In genomic region chr1:168380241-168380770, GRCm38 (mm10) we compare ENCODE assay signal across 8 mouse cellular contexts. TPM values are rescaled to one million over a fixed set of nuclear protein-coding genes. Genes with fewer than 3 reads are reported as not detected.
DNase-seq lines count a peak whose midpoint lies in the region; ATAC-seq and TF ChIP-seq lines count a peak whose summit lies in the region.

No protein-coding gene starts in this region.

- no peak overlapping the region for H3K4me2 ChIP-seq in intestine, embryonic 14.5 days (ENCODE audit: low read length)
- no peak overlapping the region for H3K4me2 ChIP-seq in intestine, postnatal 0 days (replicated peaks; ENCODE audit: low read depth)
- H3K4me2 ChIP-seq in kidney, embryonic 14.5 days (replicated peaks; ENCODE audit: low read depth, low read length): no peak overlapping the region
- no peak overlapping the region for H3K4me2 ChIP-seq in neural tube, embryonic 15.5 days

- peaks cover 54% of the 10 kb centered on the region for H3K4me1 ChIP-seq in intestine, embryonic 14.5 days (replicated peaks; ENCODE audit: control insufficient read depth, insufficient read depth, low read length)
- peaks cover 3% of the 10 kb centered on the region for H3K4me1 ChIP-seq in intestine, postnatal 0 days (replicated peaks; ENCODE audit: control insufficient read depth, insufficient read depth, low read length)
- H3K4me1 ChIP-seq in kidney, embryonic 14.5 days (ENCODE audit: control insufficient read depth, insufficient read depth, low read length): peaks cover 50% of the 10 kb centered on the region
- peaks cover 55% of the 10 kb centered on the region for H3K4me1 ChIP-seq in neural tube, embryonic 15.5 days

- H3K27ac ChIP-seq in intestine, embryonic 14.5 days (ENCODE audit: low read depth): 0 out of 2 replicates have a peak overlapping the region, but pooled peaks have one; percentile 27
- H3K27ac ChIP-seq in intestine, postnatal 0 days (ENCODE audit: low read depth, low read length): no peak overlapping the region
- peak overlapping the region; percentile 91; the same call in 1 of the 2 replicates for H3K27ac ChIP-seq in kidney, embryonic 14.5 days (ENCODE audit: low read depth, low read length)
- H3K27ac ChIP-seq in neural tube, embryonic 15.5 days (replicated peaks): no peak overlapping the region

- H3K4me3 ChIP-seq in intestine, embryonic 14.5 days (ENCODE audit: low read depth, low read length): no peak overlapping the region
- H3K4me3 ChIP-seq in intestine, postnatal 0 days (ENCODE audit: low read depth, low read length): no peak overlapping the region
- no peak overlapping the region for H3K4me3 ChIP-seq in kidney, embryonic 14.5 days (ENCODE audit: low read length)
- no peak overlapping the region for H3K4me3 ChIP-seq in neural tube, embryonic 15.5 days (replicated peaks)

- H3K36me3 ChIP-seq in intestine, embryonic 14.5 days (ENCODE audit: control insufficient read depth, insufficient read depth, low read length): no peaks in the 10 kb centered on the region; the same call in 1 of the 2 replicates
- no peaks in the 10 kb centered on the region for H3K36me3 ChIP-seq in intestine, postnatal 0 days (ENCODE audit: control insufficient read depth, insufficient read depth)
- H3K36me3 ChIP-seq in kidney, embryonic 14.5 days (ENCODE audit: control insufficient read depth, insufficient read depth, low read length): peaks cover 12% of the 10 kb centered on the region; the same call in 1 of the 2 replicates
- no peaks in the 10 kb centered on the region for H3K36me3 ChIP-seq in neural tube, embryonic 15.5 days

- DNase-seq in intestine, embryonic 14.5 days (ENCODE audit: low spot score): no peak
- peak; percentile 59 for DNase-seq in gastrocnemius, postnatal 25 days
- DNase-seq in urinary bladder, postnatal 10 days (ENCODE audit: low spot score): no peak
- DNase-seq in right cerebral cortex, adult 18-20 months: no peak

- TF ChIP-seq CTCF in intestine, postnatal 0 days (IDR thresholded peaks at IDR 0.05; ENCODE audit: low read depth): no peak

- H3K9ac ChIP-seq in intestine, embryonic 14.5 days (ENCODE audit: low read length): no peak overlapping the region
- H3K9ac ChIP-seq in intestine, postnatal 0 days (ENCODE audit: low read depth, low read length): no peak overlapping the region
- H3K9ac ChIP-seq in kidney, embryonic 14.5 days (ENCODE audit: low read depth, low read length): no peak overlapping the region
- H3K9ac ChIP-seq in neural tube, embryonic 15.5 days (replicated peaks): no peak overlapping the region

- ATAC-seq in intestine, embryonic 14.5 days (replicated peaks; ENCODE audit: low FRiP score, low TSS enrichment, low read depth): no peak; the same call in 1 of the 2 replicates
- no peak for ATAC-seq in intestine, postnatal 0 days
- peak; percentile 25 for ATAC-seq in kidney, embryonic 14.5 days (ENCODE audit: low FRiP score, low TSS enrichment)
- 0 out of 2 replicates have a peak, but pooled peaks have one; percentile 12 for ATAC-seq in neural tube, embryonic 15.5 days (ENCODE audit: low FRiP score)
- no peak for ATAC-seq in inflammation-experienced regulatory T-cells, adult 6 months

- H3K27me3 ChIP-seq in intestine, embryonic 14.5 days (replicated peaks; ENCODE audit: control insufficient read depth, insufficient read depth, low read length): no peaks in the 10 kb centered on the region
- no peaks in the 10 kb centered on the region for H3K27me3 ChIP-seq in intestine, postnatal 0 days (replicated peaks; ENCODE audit: control insufficient read depth, insufficient read depth, low read length)
- no peaks in the 10 kb centered on the region for H3K27me3 ChIP-seq in kidney, embryonic 14.5 days (ENCODE audit: control insufficient read depth, insufficient read depth, low read length)
- no peaks in the 10 kb centered on the region for H3K27me3 ChIP-seq in neural tube, embryonic 15.5 days (replicated peaks)

- WGBS in intestine, embryonic 14.5 days: 32% methylated on average over 9 of the region's 9 CpGs
- WGBS in intestine, postnatal 0 days: 52% methylated on average over 9 of the region's 9 CpGs
- 19% methylated on average over 9 of the region's 9 CpGs for WGBS in kidney, embryonic 14.5 days
- 33% methylated on average over 9 of the region's 9 CpGs for WGBS in neural tube, embryonic 15.5 days

- no peaks in the 10 kb centered on the region for H3K9me3 ChIP-seq in intestine, embryonic 14.5 days (ENCODE audit: control insufficient read depth, low read length)
- H3K9me3 ChIP-seq in intestine, postnatal 0 days (ENCODE audit: control insufficient read depth): no peaks in the 10 kb centered on the region
- no peaks in the 10 kb centered on the region for H3K9me3 ChIP-seq in kidney, embryonic 14.5 days (ENCODE audit: control insufficient read depth, low read length)
- H3K9me3 ChIP-seq in neural tube, embryonic 15.5 days (replicated peaks): no peaks in the 10 kb centered on the region

RNA-seq across cellular contexts. Expression of gene Pbx1, which starts 51.8 kb away (rescaled TPM):
- 37.3 and 42.3 TPM in 2 replicates for polyA plus RNA-seq in intestine, embryonic 14.5 days (2014; fragmentation: Nextera tagmentation; extraction: Ambion mirVana)
- polyA plus RNA-seq in intestine, postnatal 0 days (2015; fragmentation: Nextera tagmentation; extraction: Ambion mirVana): 9.8 and 11.4 TPM in 2 replicates
- 10 to 100 TPM; 19.3 to 19.9 TPM for total RNA-seq in gastrocnemius, postnatal 25 days (2021)
- 107 and 120 TPM in 2 replicates for polyA plus RNA-seq in kidney, embryonic 14.5 days (2014; fragmentation: Nextera tagmentation; extraction: Ambion mirVana)
- polyA plus RNA-seq in neural tube, embryonic 15.5 days (2015; fragmentation: Nextera tagmentation; extraction: Ambion mirVana): 28.8 and 31.4 TPM in 2 replicates
- under 1 TPM in 2 of 3 experiments, not detected in 1; 0.05 to 0.43 TPM for polyA plus RNA-seq in inflammation-experienced regulatory T-cells, adult 6 months (2017; shearing (Covaris generic))

Comparison
In these comparisons a context has a peak if more than half of its experiments do, and no peak if none do; other contexts are left out.
1. H3K27ac ChIP-seq: peak in intestine, embryonic 14.5 days (single experiment) and kidney, embryonic 14.5 days (single experiment); none in intestine, postnatal 0 days (single experiment) and neural tube, embryonic 15.5 days (single experiment).
2. ATAC-seq: peak in kidney, embryonic 14.5 days (single experiment) and neural tube, embryonic 15.5 days (single experiment); none in intestine, embryonic 14.5 days (single experiment), intestine, postnatal 0 days (single experiment) and inflammation-experienced regulatory T-cells, adult 6 months (single experiment).